Mouse (Mus musculus): ENCODE measurements around the gene Lix1.

Lix1 gene

DNA sequence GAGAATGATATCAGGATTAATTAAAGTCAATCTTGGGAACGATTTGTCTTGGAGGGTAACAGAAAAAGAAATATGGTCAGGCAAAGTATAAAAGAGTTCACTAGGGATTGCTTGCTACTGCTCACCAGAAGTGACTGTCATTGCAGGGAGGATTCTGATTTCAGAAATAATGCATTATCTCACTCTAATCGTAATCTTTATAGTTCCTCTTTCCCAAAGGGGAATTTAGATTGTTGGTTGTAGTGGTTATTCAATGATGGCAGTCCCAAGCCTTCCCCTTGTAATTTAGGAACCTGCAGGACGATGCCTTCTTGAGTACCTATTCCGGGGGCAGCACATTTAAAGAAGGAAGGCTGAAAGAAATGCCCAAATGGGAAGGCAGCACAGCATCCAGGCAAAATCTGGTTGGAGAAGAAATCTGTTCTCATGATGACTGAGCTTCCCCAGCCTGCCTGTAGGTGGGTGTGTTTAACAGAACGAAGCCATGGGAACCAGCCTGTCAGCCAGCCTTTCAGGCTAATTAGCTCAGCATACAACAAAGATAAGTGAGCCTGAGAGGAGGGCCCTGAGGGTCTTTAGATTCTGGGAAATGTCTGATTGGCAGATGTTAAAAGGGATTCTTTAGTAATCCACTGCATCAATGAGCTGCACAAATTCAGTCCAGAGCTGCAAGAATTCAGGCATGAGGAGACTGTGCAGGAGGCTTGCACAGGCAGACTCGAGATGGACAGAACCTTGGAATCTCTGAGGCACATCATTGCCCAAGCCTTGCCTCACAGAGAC is at the start of gene Lix1:
TSS of gene Lix1 (plus strand) at position 451 of the 783 bp plus-strand sequence.
- DNase-seq (ENCODE audit: low spot score) = no peak

DNA sequence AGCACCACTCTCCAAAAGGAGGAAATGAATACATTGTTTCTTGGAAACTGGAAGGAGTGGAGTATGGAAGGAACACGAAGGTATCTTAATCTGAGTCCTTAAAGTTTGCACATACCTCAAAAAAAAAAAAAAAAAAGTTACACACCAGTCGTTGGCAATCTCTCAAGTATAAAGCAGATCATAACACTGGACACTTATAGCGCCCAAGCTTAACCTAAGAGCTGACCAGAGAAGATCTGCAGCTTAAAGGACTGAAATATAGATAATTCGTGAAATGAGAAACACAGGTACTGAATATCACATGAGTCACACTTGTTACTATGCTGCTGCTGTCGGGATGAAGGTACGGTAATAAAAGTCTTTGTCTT is 28.9 kb upstream of the Lix1 start:
- no peak for DNase-seq (ENCODE audit: low spot score)

DNA sequence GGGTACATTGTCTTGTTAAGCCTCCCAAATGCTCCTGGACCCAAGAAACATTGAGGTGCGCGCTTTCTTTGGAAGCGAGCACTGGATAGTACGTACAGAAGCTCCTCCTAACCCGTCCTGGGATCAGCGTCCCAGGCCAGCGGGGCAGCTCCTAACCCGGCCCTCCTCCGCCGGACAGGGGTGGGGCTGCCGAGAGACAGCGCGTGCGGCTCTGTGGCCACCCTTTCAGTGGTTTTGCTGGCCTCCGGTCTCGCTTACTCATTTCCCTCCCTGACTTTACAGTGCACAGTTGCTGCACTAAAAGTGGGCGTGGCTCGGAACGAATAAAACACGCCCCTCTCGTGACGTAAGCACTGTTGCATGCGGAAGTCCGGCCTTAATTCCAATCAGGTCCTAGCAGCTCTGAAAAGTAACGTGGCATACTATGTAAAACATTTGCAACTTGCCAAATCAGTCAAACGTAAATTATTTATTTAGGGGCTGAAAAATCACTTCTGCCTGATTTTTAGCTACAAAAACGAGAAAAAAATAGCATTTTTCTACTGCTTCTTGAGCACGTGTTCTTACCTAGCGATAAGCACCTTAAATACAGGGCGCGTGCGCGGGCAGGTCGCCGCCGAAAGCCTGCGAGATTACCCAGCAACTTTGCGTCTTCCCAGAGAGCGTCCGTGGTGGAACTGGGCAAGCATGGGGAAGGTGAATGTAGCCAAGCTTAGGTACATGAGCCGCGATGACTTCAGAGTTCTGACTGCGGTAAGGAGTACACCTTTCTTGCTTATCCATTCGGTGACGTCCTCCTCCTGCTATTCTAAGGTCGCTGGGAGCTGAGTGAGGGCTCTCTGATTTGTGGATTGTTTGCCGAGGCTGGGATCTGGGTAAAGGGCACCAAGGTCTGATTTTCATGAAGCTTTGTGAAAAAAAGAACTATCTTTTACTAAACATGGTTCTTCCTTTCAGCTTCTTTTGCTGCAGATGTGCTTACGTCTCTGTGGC is 28.3 kb upstream of the Lix1 start, which contains the start of gene Riok2:
TSS of gene Riok2 (plus strand) at position 392 of the 993 bp plus-strand sequence.
- peak; percentile 93 for DNase-seq (ENCODE audit: low spot score)

DNA sequence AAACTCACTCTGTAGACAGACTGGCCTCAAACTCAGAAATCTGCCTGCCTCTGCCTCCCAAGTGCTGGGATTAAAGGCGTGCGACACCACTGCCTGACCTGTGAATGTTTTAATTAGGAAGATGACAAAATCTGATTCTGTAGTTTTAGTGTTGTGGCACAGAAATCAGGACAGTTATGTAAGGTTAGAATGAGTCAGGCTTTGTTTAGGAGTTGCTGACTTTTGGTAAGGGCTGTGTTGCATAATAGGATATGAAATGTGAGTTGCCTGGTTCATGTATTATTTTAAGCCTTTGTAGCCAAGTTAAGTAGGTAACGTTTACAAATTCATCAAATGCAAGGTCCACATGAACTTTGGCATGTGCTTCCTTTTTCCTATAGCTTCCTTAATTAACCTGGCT is 26.9 kb upstream of the Lix1 start:
- no peak for DNase-seq (ENCODE audit: low spot score)

DNA sequence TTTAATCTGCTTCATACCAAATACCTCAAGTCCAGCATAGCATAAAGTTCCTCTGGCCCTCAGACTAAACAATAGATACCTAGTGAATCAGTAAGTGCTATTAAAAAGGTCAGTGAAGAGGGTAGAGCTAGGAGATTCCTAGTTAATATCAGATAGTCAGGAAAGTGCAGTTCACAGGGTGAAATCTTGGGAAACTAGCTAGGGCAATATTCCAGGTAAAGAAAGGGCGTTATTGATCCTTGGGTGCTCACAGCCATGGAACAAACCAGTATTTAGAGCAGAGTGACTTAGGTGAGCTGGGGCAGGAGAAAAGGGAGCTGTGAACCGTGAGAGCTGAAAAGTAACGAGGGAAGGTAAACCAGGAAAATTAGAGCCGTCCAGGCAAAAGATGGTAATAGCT is 18.8 kb upstream of the Lix1 start:
- no peak for DNase-seq (ENCODE audit: low spot score)

DNA sequence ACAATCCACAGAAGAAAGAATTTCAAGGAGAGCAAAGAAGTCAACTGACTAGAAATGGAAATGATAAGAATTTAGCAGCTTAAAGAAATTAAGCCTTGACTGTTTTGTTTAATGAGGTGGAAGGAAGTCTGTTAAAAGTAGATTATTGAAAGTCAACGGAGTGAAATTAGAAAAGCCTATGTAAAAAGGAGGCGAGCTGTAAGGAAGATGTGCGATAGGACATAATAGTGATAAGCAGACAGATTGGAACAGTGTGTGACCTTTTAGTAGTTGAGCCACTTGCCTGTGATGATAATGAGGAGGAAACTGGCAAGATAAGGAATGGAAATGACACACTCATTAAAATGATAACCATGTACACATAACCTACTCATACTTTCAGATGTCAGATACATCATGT is 18.0 kb upstream of the Lix1 start:
- no peak for DNase-seq (ENCODE audit: low spot score)

DNA sequence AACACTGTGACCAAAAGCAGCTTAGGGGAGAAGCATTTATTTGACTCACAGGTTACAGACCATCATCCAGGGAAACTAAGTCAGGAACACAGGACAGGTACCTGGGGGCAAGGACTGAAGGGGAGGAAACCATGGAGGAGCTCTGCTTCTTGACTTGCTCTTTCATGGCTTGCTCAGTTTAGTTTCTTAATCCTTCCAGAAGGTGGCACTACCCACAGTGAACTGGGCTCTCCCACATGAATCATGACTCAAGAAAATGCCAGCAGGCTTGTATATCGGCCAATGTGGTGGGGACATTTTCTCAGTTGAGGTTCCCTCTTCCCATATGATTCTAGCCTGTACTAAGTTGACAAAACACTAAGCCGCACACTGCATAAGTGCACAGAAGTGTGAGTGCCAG is 16.4 kb upstream of the Lix1 start:
- no peak for DNase-seq (ENCODE audit: low spot score)

DNA sequence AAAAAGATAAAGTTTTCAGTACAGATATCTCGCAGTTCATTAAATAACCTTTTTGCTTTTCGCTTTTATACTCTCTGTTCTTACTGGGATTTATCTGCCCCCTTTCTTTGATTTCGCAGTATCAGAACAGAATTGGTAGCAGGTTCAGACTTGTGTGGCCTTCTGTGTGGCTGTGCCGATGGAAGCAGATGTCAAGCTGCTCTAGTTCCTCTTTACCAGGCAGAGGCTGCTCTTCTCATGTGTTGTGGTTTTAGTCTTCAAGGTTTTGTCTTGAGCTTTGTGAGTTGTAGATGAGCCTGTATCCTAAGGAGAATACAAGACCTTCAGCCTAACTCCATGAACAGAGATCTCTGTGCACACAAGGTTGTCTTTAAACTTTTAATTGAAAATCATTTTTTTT is 10.6 kb upstream of the Lix1 start:
- no peak for DNase-seq (ENCODE audit: low spot score)

DNA sequence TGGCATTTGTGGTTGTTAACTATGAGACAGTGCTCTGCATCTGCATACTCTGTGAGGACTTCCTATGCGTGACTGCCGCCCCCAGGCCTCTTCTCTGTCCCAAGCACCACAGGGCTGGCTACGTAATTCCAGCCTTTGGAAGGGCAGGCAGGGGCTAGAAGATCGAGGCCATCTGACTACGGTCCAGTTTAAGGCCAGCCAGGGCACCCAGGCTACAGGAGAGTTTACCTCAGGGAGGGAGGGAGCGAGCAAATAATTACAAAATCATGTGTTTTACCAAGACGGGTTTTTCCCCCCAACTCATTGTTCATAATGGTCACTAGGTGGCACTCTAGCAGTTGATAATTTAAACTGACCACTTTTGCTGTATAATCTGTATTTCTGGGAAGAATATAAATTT is 9.6 kb upstream of the Lix1 start:
- DNase-seq (ENCODE audit: low spot score) = no peak

DNA sequence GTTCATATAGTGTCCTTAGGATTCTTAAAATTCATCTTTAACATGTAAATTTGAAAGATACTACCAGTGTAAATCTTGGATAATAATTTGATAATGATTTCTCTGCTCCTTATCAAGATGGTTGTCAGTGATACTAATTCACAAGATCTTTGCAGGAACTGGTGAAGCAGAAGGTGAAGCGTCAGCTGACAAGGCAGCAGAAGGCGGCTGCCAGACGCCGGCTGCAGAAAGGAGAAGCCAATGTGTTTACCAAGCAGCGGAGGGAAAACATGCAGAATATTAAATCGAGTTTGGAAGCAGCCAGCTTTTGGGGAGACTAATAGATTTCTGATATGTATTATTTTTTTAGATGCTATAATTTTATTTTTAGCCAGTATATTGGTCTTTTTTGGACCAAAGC is 9.2 kb upstream of the Lix1 start:
- DNase-seq (ENCODE audit: low spot score) = no peak

DNA sequence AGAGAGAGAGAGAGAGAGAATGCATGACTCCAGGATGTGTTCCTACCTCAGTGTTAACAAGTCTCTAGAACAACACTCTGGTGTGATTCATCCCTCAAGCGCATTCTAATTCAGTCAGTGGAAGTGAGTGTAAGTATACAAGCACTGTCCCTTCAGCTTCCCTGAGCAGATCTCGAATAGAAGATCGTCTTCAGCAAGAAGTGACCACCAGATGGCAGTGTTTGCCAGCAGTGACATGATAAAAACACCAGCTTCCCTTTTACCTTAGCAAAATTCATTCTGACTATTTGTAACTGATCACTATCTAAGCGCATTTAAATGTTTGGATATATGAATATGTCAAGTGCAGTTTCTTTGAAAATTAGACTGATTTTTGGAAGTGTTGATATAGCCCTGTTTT is 8.1 kb upstream of the Lix1 start:
- peak; percentile 61 for DNase-seq (ENCODE audit: low spot score)

DNA sequence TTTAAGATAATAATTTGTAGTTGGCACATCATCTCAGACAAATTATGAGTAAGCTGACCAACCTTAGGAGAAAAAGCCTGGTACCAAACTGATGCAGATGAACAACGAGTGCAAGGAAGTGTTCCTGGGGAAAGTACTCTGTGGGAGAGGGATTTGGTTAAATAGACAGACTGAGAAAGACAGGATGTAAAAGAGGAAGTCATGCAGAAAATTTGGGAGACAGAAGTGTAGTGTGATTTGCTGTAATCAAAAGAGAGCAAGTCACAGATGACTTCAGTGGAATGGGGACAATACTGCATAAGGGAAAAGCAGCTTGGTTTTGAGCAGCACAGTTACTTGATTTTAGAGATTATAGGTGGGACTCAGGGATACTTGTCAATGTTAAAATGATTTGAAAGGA is 5.6 kb upstream of the Lix1 start:
- DNase-seq (ENCODE audit: low spot score) = no peak

DNA sequence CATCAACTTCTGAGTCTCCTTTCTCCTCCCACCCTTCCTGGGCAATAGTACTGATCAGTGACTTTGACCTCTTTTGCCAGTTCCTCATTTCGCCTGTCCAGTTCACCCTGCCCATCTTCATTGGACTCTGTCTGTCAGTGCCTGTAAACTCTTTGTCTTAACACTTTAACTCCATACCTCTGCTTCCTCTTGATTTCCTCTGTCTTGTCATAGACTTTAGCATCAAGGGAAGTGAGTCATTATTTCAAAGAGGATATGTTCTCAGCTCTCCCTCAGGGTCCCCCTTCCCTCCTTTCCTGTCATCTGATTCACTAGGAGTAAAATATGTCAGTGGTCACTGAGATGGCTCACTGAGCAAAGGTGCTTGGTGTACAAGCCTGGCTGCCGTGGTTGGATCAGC is 3.8 kb upstream of the Lix1 start:
- DNase-seq (ENCODE audit: low spot score) = no peak

DNA sequence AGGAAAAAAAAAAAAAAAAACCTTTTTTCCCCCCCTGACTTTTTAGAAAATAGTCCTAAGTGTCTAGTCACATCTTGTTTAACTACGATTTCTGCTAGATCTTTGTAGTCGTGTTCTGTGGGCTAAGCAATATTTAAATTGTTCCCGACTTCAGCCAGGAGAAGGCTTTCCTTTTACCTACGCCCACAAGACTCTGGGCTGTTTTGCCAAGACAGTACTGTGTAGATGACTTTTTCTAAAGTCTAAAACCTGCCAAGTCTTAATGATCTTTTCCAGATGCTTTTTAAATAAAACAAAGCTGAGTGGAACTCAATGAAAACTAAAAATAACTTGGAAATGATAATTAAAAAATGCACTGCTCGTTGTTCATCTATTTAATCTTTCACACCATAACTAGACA is 566 bp downstream of the Lix1 start:
- DNase-seq (ENCODE audit: low spot score) = no peak

DNA sequence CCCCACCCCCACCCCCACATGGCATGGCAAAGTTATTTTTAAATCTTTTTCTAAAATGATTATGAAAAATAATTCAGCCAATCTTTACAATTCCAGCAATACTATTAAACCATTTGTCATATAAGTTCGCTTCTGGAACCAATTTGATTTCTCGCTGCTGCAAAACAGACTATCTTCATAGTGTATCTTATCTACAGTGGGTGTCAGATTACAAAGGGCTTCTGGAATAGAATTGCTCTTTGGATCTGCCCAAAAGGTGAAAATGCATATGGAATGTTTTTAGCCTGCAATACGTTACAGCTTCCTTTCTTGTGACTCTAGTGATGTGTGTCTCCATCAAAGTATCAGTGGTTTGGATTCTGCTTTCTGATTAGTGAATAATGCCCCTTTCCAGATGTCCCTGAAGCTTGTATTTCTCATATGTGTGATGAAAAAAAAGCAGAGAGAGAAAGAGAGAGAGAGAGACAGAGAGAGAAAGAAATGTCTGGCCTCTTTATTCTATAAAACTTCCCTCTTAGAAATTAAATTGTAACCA is 1.2 kb downstream of the Lix1 start:
- DNase-seq (ENCODE audit: low spot score) = no peak

DNA sequence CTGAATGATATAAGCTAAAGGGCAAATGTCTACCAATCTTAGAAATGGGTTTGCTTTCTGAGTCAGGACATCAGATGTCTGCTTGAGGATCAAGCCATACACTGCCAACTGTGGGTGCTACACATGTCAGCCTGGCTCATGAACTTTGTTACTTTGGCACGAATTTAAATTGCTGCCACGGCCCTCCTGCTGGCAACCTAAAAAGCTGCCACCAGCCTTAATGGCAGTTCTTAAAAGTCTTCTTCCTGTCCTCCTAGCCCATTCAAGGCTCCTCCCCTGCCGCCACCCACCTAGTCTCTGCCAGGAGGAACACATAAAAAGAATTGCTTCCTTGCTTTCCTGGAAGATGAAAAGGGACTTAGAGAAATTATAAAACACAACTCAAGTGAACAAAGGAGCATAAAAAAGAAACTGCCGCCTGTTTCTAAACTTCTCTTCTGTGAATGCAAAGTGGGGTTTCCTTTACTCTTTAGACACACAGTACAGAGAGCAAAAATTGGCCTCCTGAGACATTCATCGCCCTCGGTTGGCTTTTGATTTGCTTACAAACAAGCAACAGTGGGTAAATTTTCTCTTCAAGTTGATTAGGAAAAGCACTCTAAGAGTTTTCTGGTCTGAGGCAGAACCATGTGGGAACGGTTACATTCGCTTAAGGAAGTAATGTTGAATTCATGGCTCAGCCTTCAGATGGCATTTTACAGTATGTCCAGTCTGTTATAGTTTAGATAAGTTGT is 2.5 kb downstream of the Lix1 start:
- peak; percentile 16 for DNase-seq (ENCODE audit: low spot score)

DNA sequence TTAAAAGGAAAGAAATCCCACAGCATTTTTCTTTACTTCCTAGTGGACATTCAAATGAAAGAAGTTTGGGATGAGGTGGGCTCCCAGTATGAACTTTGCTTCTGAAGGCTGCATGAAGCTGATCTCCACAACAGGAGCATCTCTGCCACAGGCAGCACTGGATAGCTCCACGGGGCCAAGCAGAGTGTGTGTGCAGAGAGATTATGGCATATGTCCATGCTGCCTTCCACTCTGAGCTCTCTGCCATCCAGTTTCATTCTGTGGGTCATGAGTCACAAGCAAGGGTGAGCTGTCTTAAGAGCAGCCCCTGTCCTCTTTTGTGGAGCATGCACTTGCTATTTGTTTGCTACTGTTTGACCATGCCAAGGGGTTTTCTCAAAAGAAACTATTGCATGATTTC is 3.1 kb downstream of the Lix1 start:
- DNase-seq (ENCODE audit: low spot score) = no peak

DNA sequence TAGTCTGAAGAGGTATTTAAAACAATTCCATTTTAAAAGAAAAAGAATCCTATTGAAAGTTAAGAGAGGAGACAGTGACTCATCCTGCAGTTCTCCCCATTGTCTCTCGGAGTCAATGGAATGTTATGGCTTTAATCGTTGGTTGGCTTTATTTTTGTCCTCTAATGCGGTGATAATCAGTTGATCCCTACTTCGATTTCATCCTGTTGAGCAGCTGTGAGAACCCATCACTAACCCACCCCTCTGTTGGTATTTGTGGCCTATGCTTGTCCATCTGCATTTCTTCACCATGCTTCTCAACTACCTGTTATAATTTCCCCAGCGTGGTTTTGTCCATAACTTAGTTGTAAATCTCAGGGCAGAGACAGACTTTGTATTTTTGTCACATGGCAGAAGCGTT is 5.7 kb downstream of the Lix1 start:
- no peak for DNase-seq (ENCODE audit: low spot score)

DNA sequence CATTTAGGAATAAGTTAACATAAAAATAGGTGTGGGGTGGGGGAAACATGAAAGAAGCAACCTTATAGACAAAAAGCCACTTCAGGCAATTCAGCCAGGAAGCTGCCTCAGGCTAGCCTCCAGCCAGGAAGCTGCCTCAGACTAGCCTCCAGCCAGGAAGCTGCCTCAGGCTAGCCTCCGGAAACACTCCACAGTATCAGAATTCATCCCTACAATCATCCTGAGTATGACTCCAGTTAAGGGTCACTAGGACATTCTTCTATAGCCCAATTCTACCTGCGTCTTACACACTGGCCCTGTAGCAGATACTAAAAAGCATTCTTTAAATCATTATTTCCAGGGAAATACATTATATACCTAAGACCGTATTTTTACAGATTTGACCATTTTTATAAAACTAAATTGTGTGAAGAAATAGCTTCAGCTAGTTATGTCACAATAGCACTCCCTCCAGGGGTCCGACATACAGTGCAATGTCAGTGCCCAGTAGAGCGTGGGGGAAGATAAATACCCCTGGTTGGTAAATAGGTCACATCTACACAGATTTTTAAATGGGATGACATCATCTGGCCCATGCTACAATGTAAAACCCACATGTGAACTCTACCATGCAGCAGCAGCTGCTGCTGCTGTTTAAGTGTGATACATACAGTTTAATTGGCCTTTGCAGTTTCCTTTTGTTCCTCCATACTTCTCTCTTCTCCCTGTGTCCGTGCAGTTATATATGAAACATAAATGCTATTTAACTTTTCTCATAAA is 6.4 kb downstream of the Lix1 start:
- DNase-seq (ENCODE audit: low spot score) = no peak

DNA sequence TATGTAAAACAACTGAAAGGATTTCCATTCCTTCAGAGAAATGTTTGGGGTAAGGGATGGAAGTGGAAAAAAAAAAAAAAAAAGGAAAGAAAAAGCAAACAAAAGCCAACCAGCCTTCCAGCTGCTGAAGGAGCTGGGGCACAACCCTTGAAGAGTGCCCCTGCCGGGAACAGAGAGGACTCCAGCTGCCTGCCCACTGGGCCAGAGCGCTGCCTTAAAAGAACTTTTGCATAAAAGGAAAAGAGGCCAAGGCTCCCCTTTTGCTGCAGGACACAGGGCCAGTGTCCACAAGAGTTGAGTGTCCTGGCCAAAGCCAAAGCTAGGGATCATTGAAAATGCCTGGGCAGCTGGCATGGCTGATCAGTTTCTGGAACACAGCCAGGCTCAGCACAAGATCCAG is 7.1 kb downstream of the Lix1 start:
- no peak for DNase-seq (ENCODE audit: low spot score)

DNA sequence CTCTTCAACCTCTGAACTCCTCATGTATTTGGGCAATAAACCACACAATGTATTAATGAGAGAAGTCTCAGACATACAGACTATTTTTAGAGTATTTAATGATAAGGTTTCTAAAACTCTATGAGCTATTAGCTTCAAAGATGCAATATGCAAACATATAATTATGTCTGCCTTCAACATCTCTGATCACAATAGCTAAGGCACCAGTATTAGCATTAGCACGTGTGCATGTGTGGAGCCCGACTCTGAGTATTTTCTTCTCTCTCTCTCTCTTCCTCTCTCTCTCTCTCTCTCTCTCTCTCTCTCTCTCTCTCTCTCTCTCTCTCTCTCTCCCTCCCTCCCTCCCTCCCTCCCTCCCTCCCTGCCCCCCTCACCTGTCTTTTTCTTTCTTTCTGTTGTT is 9.0 kb downstream of the Lix1 start:
- no peak for DNase-seq (ENCODE audit: low spot score)

DNA sequence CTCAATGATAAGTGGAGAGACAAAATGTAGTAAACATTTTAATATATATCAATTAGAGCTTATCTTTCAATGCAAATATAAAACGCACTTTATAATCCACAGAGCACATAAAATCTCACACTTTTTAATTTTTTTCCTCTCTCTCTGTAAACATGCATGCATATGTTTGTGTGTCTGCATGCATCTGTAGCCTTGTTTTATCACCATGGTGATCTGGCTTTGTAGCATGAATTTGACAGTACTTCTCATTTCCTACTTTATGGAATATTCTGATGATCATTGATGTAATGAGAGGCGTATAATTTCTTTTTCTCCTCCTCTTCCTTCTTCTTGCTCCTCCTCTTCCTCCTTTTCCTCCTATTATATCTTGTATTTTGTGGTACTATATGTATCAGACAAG is 9.7 kb downstream of the Lix1 start:
- no peak for DNase-seq (ENCODE audit: low spot score)
